Mouse (Mus musculus): ENCODE data around the gene Ten1.
A peak's percentile ranks its signal among the peaks of the same experiment; 100 is the strongest.

DNA sequence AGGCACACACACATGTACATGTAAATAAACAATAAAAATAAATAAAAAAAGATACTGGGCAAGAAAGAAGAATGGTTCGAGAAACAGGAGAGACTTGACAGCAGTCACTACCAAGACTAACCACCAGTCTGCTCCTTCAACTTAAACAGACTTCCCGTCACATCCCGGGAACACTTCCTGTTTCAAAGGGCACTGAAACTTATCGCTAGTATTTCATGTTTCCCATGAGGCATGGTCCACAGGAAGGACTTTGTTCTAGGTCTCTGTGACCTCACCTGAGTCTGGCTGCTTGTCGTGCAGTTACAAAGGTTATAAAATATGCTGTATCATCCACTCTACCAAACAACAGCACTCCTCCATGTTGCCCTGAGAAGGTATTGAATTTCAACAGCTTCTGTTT lies 3.4 kb upstream of the Ten1 start:
- TF ChIP-seq EP300 (IDR thresholded peaks at IDR 0.05) (no peak), CTCF (IDR thresholded peaks at IDR 0.05) (peak; percentile 46)

All from lung, postnatal 0 days (tissue).